Mouse (Mus musculus): ENCODE data around the gene Abhd5.

- TF ChIP-seq CTCF (IDR thresholded peaks at IDR 0.05), result peak; percentile 32
- no peak for TF ChIP-seq EP300 (IDR thresholded peaks at IDR 0.05)
These were observed 71.7 kb downstream of the Abhd5 start for GRCm38 (mm10) chr9:122423146-122423545.

Measured in lung, postnatal 0 days (tissue).